Mouse (Mus musculus) embryonic facial prominence, embryonic 13.5 days (tissue): Measurements from ENCODE around the gene Krtcap2. TPM values are rescaled to one million over a fixed set of nuclear protein-coding genes. Genes with fewer than 3 reads are reported as not detected.
A peak's percentile ranks its signal among the peaks of the same experiment; 100 is the strongest.

Source experiments
- ATAC-seq: fragments of 200-750 bp; cut with Nextera tagmentation; 2 replicates; pipeline ENCODE4 v1.8.0; 2017; ENCODE audit warnings: low read depth; ENCODE audit not compliant: insufficient number of reproducible peaks, insufficient read depth, low FRiP score, low TSS enrichment
- H3K27ac ChIP-seq: fragments of 300-500 bp; sonication (generic); 2 replicates; pipeline ENCODE4 v1.5.1; 2015; ENCODE audit warnings: moderate library complexity, mild to moderate bottlenecking, inconsistent platforms
- H3K27me3 ChIP-seq: fragments of 300-500 bp; sonication (generic); 2 replicates; pipeline ENCODE4 v1.6.1; 2015; ENCODE audit warnings: mild to moderate bottlenecking, inconsistent platforms
- H3K36me3 ChIP-seq: fragments of 300-500 bp; sonication (generic); 2 replicates; pipeline ENCODE4 v1.6.1; 2015; ENCODE audit warnings: mild to moderate bottlenecking, inconsistent platforms
- H3K4me1 ChIP-seq: fragments of 300-500 bp; sonication (generic); 2 replicates; pipeline ENCODE4 v1.6.1; 2015; ENCODE audit warnings: inconsistent platforms
- H3K4me2 ChIP-seq: fragments of 300-500 bp; sonication (generic); 2 replicates; pipeline ENCODE4 v1.6.1; 2015; ENCODE audit warnings: moderate library complexity, mild to moderate bottlenecking, inconsistent platforms
- H3K4me3 ChIP-seq: fragments of 300-500 bp; sonication (generic); 2 replicates; pipeline ENCODE4 v1.5.1; 2015; ENCODE audit warnings: mild to moderate bottlenecking, inconsistent platforms
- H3K9ac ChIP-seq: fragments of 300-500 bp; sonication (generic); 2 replicates; pipeline ENCODE4 v1.6.1; 2015; ENCODE audit warnings: mild to moderate bottlenecking, inconsistent platforms
- H3K9me3 ChIP-seq: fragments of 300-500 bp; sonication (generic); 2 replicates; pipeline ENCODE4 v1.6.1; 2016; ENCODE audit warnings: inconsistent platforms
- WGBS: fragments of 180-500 bp; shearing (Covaris S2); methylation state at CpG from one replicate; pipeline ENCODE4 v1.1.7; 2015; ENCODE audit warnings: mixed read lengths; 5-methylcytosine and 5-hydroxymethylcytosine counted together
- polyA plus RNA-seq: library from polyadenylated mRNA; unstranded; fragments of >200 nt; fragmentation: Nextera tagmentation; extraction: Ambion mirVana; gene quantifications from 2 replicates; pipeline ENCODE4 v1.2.1, GENCODE M21; 2015

The Krtcap2 gene
- polyA plus RNA-seq, result 300 and 361 TPM in 2 replicates

- ATAC-seq, result peak; percentile 8; the same call in 1 of the 2 replicates
- Histone ChIP-seq H3K4me1 (peaks cover 45% of the 10 kb centered on the region), H3K4me2 (peak within 1 kb of the TSS; percentile 90), H3K27ac (peak within 1 kb of the TSS; percentile 79), H3K9me3 (no peaks in the 10 kb centered on the region), H3K4me3 (peak within 1 kb of the TSS; percentile 83), H3K36me3 (peaks cover 34% of the 10 kb centered on the region), H3K27me3 (0 out of 2 replicates have a peak, but pooled peaks cover 4% of the 10 kb centered on the region), H3K9ac (peak within 1 kb of the TSS; percentile 90)
- WGBS, result 3% methylated on average over 20 of the region's 20 CpGs
These were observed at the start of gene Krtcap2 for GRCm38 (mm10) chr3:89245688-89246171. Gene Krtcap2 (plus strand): TSS chr3:89245966.

GRCm38 (mm10) chr3:89195979-89196877, 49.5 kb upstream of the Krtcap2 start:
- Histone ChIP-seq H3K36me3 (no peaks in the 10 kb centered on the region), H3K4me1 (peaks cover 6% of the 10 kb centered on the region), H3K9ac (peak overlapping the region; percentile 68), H3K27ac (peak overlapping the region; percentile 84), H3K9me3 (no peaks in the 10 kb centered on the region), H3K4me3 (peak overlapping the region; percentile 44), H3K4me2 (peak overlapping the region; percentile 61), H3K27me3 (no peaks in the 10 kb centered on the region)
- 6% methylated on average over 33 of the region's 33 CpGs for WGBS
- peak; percentile 95 for ATAC-seq

GRCm38 (mm10) chr3:89199839-89200238, 45.9 kb upstream of the Krtcap2 start:
- no peaks in the 10 kb centered on the region for H3K9me3 ChIP-seq
- peaks cover 11% of the 10 kb centered on the region for H3K4me1 ChIP-seq
- 72% methylated on average over 3 of the region's 3 CpGs for WGBS
- no peak overlapping the region for H3K4me2 ChIP-seq
- ATAC-seq, result no peak
- H3K9ac ChIP-seq, result no peak overlapping the region
- H3K36me3 ChIP-seq, result peaks cover 5% of the 10 kb centered on the region; the same call in 1 of the 2 replicates
- no peak overlapping the region for H3K27ac ChIP-seq
- no peaks in the 10 kb centered on the region for H3K27me3 ChIP-seq
- H3K4me3 ChIP-seq, result no peak overlapping the region

GRCm38 (mm10) chr3:89202253-89203141, 43.3 kb upstream of the Krtcap2 start, which contains the start of gene Gba:
Gene Gba (plus strand): TSS chr3:89202928.
- ATAC-seq, result peak; percentile 73
- 25% methylated on average over 13 of the region's 13 CpGs for WGBS

GRCm38 (mm10) chr3:89203142-89203514, 42.6 kb upstream of the Krtcap2 start:
- Histone ChIP-seq H3K9me3 (no peaks in the 10 kb centered on the region), H3K27ac (no peak overlapping the region), H3K9ac (peak overlapping the region; percentile 73), H3K4me3 (peak overlapping the region; percentile 52), H3K4me2 (peak overlapping the region; percentile 70), H3K4me1 (peaks cover 5% of the 10 kb centered on the region), H3K36me3 (peaks cover 38% of the 10 kb centered on the region), H3K27me3 (no peaks in the 10 kb centered on the region)
- no peak for ATAC-seq
- WGBS, result 40% methylated on average over 5 of the region's 5 CpGs

More at GRCm38 (mm10) chr3:89202253-89203141, 43.3 kb upstream of the Krtcap2 start, which contains the start of gene Gba:
- Histone ChIP-seq H3K4me2 (peak within 1 kb of the TSS; percentile 70), H3K36me3 (peaks cover 32% of the 10 kb centered on the region), H3K9me3 (no peaks in the 10 kb centered on the region), H3K4me1 (peaks cover 5% of the 10 kb centered on the region), H3K27me3 (no peaks in the 10 kb centered on the region), H3K9ac (peak within 1 kb of the TSS; percentile 73), H3K27ac (no peak within 1 kb of the TSS), H3K4me3 (peak within 1 kb of the TSS; percentile 52)

- peaks cover 5% of the 10 kb centered on the region for H3K4me1 ChIP-seq
- H3K4me2 ChIP-seq, result no peak overlapping the region
- H3K27ac ChIP-seq, result no peak overlapping the region
- 94% methylated on average over 7 of the region's 7 CpGs for WGBS
- no peaks in the 10 kb centered on the region for H3K9me3 ChIP-seq
- H3K9ac ChIP-seq, result no peak overlapping the region
- H3K27me3 ChIP-seq, result no peaks in the 10 kb centered on the region
- H3K36me3 ChIP-seq, result peaks cover 67% of the 10 kb centered on the region
- H3K4me3 ChIP-seq, result no peak overlapping the region
- no peak for ATAC-seq
These were observed 39.7 kb upstream of the Krtcap2 start for GRCm38 (mm10) chr3:89206079-89206478.

- H3K9me3 ChIP-seq, result no peaks in the 10 kb centered on the region
- no peak for ATAC-seq
- H3K9ac ChIP-seq, result no peak overlapping the region
- H3K4me3 ChIP-seq, result no peak overlapping the region
- H3K36me3 ChIP-seq, result peaks cover 67% of the 10 kb centered on the region
- no peak overlapping the region for H3K27ac ChIP-seq
- peaks cover 5% of the 10 kb centered on the region for H3K4me1 ChIP-seq
- H3K27me3 ChIP-seq, result no peaks in the 10 kb centered on the region
- H3K4me2 ChIP-seq, result no peak overlapping the region
- 86% methylated on average over 2 of the region's 2 CpGs for WGBS
These were observed 39.1 kb upstream of the Krtcap2 start for GRCm38 (mm10) chr3:89206695-89207094.

GRCm38 (mm10) chr3:89208075-89208657, 37.6 kb upstream of the Krtcap2 start:
- ATAC-seq, result no peak
- Histone ChIP-seq H3K9ac (no peak overlapping the region), H3K27ac (no peak overlapping the region), H3K4me2 (no peak overlapping the region), H3K4me1 (peaks cover 10% of the 10 kb centered on the region), H3K27me3 (no peaks in the 10 kb centered on the region), H3K9me3 (no peaks in the 10 kb centered on the region), H3K4me3 (no peak overlapping the region; the same call in 1 of the 2 replicates), H3K36me3 (peaks cover 67% of the 10 kb centered on the region)
- 83% methylated on average over 13 of the region's 13 CpGs for WGBS

GRCm38 (mm10) chr3:89208736-89209135, 37.0 kb upstream of the Krtcap2 start:
- H3K4me2 ChIP-seq, result no peak overlapping the region
- no peak overlapping the region for H3K9ac ChIP-seq
- peaks cover 7% of the 10 kb centered on the region for H3K4me1 ChIP-seq
- H3K36me3 ChIP-seq, result peaks cover 67% of the 10 kb centered on the region
- no peak overlapping the region for H3K27ac ChIP-seq
- H3K9me3 ChIP-seq, result no peaks in the 10 kb centered on the region
- 80% methylated on average over 6 of the region's 6 CpGs for WGBS
- no peaks in the 10 kb centered on the region for H3K27me3 ChIP-seq
- no peak overlapping the region for H3K4me3 ChIP-seq
- ATAC-seq, result no peak

GRCm38 (mm10) chr3:89209731-89210130, 36.0 kb upstream of the Krtcap2 start:
- H3K27me3 ChIP-seq, result no peaks in the 10 kb centered on the region
- H3K27ac ChIP-seq, result no peak overlapping the region
- H3K9me3 ChIP-seq, result no peaks in the 10 kb centered on the region
- peaks cover 8% of the 10 kb centered on the region for H3K4me1 ChIP-seq
- WGBS, result 91% methylated on average over 7 of the region's 7 CpGs
- peaks cover 63% of the 10 kb centered on the region for H3K36me3 ChIP-seq
- no peak for ATAC-seq
- H3K4me3 ChIP-seq, result no peak overlapping the region
- no peak overlapping the region for H3K4me2 ChIP-seq
- H3K9ac ChIP-seq, result no peak overlapping the region

- Histone ChIP-seq H3K9ac (no peak overlapping the region), H3K9me3 (no peaks in the 10 kb centered on the region), H3K36me3 (peaks cover 59% of the 10 kb centered on the region), H3K27me3 (no peaks in the 10 kb centered on the region), H3K27ac (no peak overlapping the region), H3K4me2 (no peak overlapping the region), H3K4me1 (peaks cover 13% of the 10 kb centered on the region), H3K4me3 (no peak overlapping the region)
- WGBS, result 82% methylated on average over 13 of the region's 13 CpGs
- no peak for ATAC-seq
These were observed 35.6 kb upstream of the Krtcap2 start for GRCm38 (mm10) chr3:89210162-89210561.
